Mouse (Mus musculus): ENCODE results near the gene Ect2. TPM values are rescaled to one million over a fixed set of nuclear protein-coding genes. Genes with fewer than 3 reads are reported as not detected.

Gene Ect2
- polyA plus RNA-seq, 1 experiment from 2014 or later = 136 TPM

DNA sequence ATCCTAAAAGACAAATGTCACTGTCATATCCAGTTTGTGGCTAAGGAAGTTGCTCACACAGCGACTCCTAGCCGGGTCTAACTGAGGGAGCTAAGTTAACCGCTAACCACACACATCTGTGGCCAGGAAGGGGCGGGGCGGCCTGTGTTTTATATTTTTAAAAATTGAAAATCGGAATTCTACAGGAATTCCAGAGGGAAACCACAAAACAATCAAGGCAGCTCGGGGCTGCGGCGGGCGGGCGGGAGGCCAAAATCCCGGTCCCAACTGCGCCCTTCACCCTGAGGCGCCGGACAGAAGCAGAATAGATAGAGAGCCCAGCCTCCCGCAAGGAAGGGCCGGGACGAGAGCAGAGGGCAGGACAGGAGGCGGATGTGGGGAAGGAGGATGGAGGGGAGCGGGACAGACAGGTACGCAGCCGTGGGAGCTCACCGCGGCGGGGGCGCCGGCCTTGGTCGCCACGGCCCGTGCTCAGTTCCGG is 447 bp downstream of the Ect2 start:
- H3K4me2 ChIP-seq (ENCODE audit: low read depth, low read length, severe bottlenecking) = peak overlapping the region; percentile 70
- H3K4me1 ChIP-seq (replicated peaks; ENCODE audit: control insufficient read depth, insufficient read depth, low read length) = no peaks in the 10 kb centered on the region; the same call in 1 of the 2 replicates
- H3K4me3 ChIP-seq (ENCODE audit: low read depth, low read length) = peak overlapping the region; percentile 85
- H3K9me3 ChIP-seq (ENCODE audit: control insufficient read depth, low read length) = no peaks in the 10 kb centered on the region
- no peaks in the 10 kb centered on the region for H3K27me3 ChIP-seq (ENCODE audit: control insufficient read depth, insufficient read depth, low read length)
- DNase-seq (ENCODE audit: low spot score) (no peak), ATAC-seq (replicated peaks; ENCODE audit: low FRiP score) (peak; percentile 74)
- peak overlapping the region; percentile 90 for H3K9ac ChIP-seq (ENCODE audit: low read length)
- under 1% methylated on average over 31 of the region's 31 CpGs for WGBS
- no peak overlapping the region; the same call in 1 of the 2 replicates for H3K27ac ChIP-seq (ENCODE audit: low read depth, low read length)
- peaks cover under 1% of the 10 kb centered on the region; the same call in 1 of the 2 replicates for H3K36me3 ChIP-seq (ENCODE audit: control insufficient read depth, insufficient read depth, low read length)

- no peak for DNase-seq (ENCODE audit: low spot score)
- Histone ChIP-seq H3K9me3 (ENCODE audit: control insufficient read depth, low read length) (no peaks in the 10 kb centered on the region), H3K4me1 (replicated peaks; ENCODE audit: control insufficient read depth, insufficient read depth, low read length) (no peaks in the 10 kb centered on the region), H3K4me3 (ENCODE audit: low read depth, low read length) (no peak overlapping the region), H3K9ac (ENCODE audit: low read length) (no peak overlapping the region), H3K36me3 (ENCODE audit: control insufficient read depth, insufficient read depth, low read length) (peaks cover 6% of the 10 kb centered on the region; the same call in 1 of the 2 replicates), H3K27me3 (ENCODE audit: control insufficient read depth, insufficient read depth, low read length) (no peaks in the 10 kb centered on the region), H3K4me2 (ENCODE audit: low read depth, low read length, severe bottlenecking) (no peak overlapping the region), H3K27ac (ENCODE audit: low read depth, low read length) (no peak overlapping the region)
- WGBS = 93% methylated on average over 7 of the region's 7 CpGs
- no peak for ATAC-seq (replicated peaks; ENCODE audit: low FRiP score)
Observed at GRCm38 (mm10) chr3:27145733-27146132, 7.9 kb downstream of the Ect2 start.

- peaks cover 6% of the 10 kb centered on the region; the same call in 1 of the 2 replicates for H3K36me3 ChIP-seq (ENCODE audit: control insufficient read depth, insufficient read depth, low read length)
Observed at GRCm38 (mm10) chr3:27143570-27143969, 10.1 kb downstream of the Ect2 start.

DNA sequence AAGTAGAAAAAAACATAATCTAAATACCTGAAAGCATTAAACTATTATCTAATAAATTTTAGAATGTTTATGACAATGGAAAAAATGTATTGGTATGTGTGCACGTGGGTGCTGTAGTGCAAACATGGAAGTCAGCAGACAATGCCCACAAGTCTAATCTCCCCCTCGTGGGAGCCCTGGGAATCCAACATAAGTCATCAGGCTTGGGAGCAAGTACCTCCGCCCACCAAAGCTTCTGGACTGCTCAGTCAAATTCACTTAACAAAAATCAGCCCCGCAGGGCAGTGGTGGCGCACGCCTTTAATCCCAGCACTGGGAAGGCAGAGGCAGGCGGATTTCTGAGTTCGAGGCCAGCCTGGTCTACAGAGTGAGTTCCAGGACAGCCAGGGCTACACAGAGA is 13.6 kb downstream of the Ect2 start:
- whole genome bisulfite sequencing = 94% methylated on average over 8 of the region's 8 CpGs
- no peaks in the 10 kb centered on the region for H3K4me1 ChIP-seq (replicated peaks; ENCODE audit: control insufficient read depth, insufficient read depth, low read length)
- H3K4me3 ChIP-seq (ENCODE audit: low read depth, low read length) = no peak overlapping the region
- no peak overlapping the region for H3K4me2 ChIP-seq (ENCODE audit: low read depth, low read length, severe bottlenecking)
- no peak overlapping the region for H3K27ac ChIP-seq (ENCODE audit: low read depth, low read length)
- no peak for ATAC-seq (replicated peaks; ENCODE audit: low FRiP score)
- H3K36me3 ChIP-seq (ENCODE audit: control insufficient read depth, insufficient read depth, low read length) = peaks cover 15% of the 10 kb centered on the region
- no peak for DNase-seq (ENCODE audit: low spot score)
- no peak overlapping the region for H3K9ac ChIP-seq (ENCODE audit: low read length)
- no peaks in the 10 kb centered on the region for H3K27me3 ChIP-seq (ENCODE audit: control insufficient read depth, insufficient read depth, low read length)
- H3K9me3 ChIP-seq (ENCODE audit: control insufficient read depth, low read length) = no peaks in the 10 kb centered on the region

More at GRCm38 (mm10) chr3:27143570-27143969, 10.1 kb downstream of the Ect2 start:
- H3K27me3 ChIP-seq (ENCODE audit: control insufficient read depth, insufficient read depth, low read length) = no peaks in the 10 kb centered on the region
- no peak overlapping the region for H3K4me2 ChIP-seq (ENCODE audit: low read depth, low read length, severe bottlenecking)
- ATAC-seq (replicated peaks; ENCODE audit: low FRiP score) (no peak), DNase-seq (ENCODE audit: low spot score) (no peak)
- no peaks in the 10 kb centered on the region for H3K9me3 ChIP-seq (ENCODE audit: control insufficient read depth, low read length)
- H3K4me1 ChIP-seq (replicated peaks; ENCODE audit: control insufficient read depth, insufficient read depth, low read length) = no peaks in the 10 kb centered on the region
- H3K4me3 ChIP-seq (ENCODE audit: low read depth, low read length) = no peak overlapping the region
- WGBS = 81% methylated on average over 7 of the region's 7 CpGs
- no peak overlapping the region for H3K27ac ChIP-seq (ENCODE audit: low read depth, low read length)
- no peak overlapping the region for H3K9ac ChIP-seq (ENCODE audit: low read length)

- H3K36me3 ChIP-seq (ENCODE audit: control insufficient read depth, insufficient read depth, low read length) = peaks cover 9% of the 10 kb centered on the region
- H3K4me3 ChIP-seq (ENCODE audit: low read depth, low read length) = no peak overlapping the region
- no peaks in the 10 kb centered on the region for H3K4me1 ChIP-seq (replicated peaks; ENCODE audit: control insufficient read depth, insufficient read depth, low read length)
- no peak for DNase-seq (ENCODE audit: low spot score)
- 93% methylated on average over 9 of the region's 9 CpGs for WGBS
- H3K9me3 ChIP-seq (ENCODE audit: control insufficient read depth, low read length) = no peaks in the 10 kb centered on the region
- H3K4me2 ChIP-seq (ENCODE audit: low read depth, low read length, severe bottlenecking) = no peak overlapping the region
- no peak overlapping the region for H3K27ac ChIP-seq (ENCODE audit: low read depth, low read length)
- no peaks in the 10 kb centered on the region for H3K27me3 ChIP-seq (ENCODE audit: control insufficient read depth, insufficient read depth, low read length)
- H3K9ac ChIP-seq (ENCODE audit: low read length) = no peak overlapping the region
- ATAC-seq (replicated peaks; ENCODE audit: low FRiP score) = no peak
Observed at GRCm38 (mm10) chr3:27121864-27122450, 31.7 kb downstream of the Ect2 start.

- H3K27ac ChIP-seq (ENCODE audit: low read depth, low read length) = no peak overlapping the region
- no peak overlapping the region for H3K4me3 ChIP-seq (ENCODE audit: low read depth, low read length)
- no peak for DNase-seq (ENCODE audit: low spot score)
- no peaks in the 10 kb centered on the region for H3K9me3 ChIP-seq (ENCODE audit: control insufficient read depth, low read length)
- H3K27me3 ChIP-seq (ENCODE audit: control insufficient read depth, insufficient read depth, low read length) = no peaks in the 10 kb centered on the region
- no peak overlapping the region for H3K9ac ChIP-seq (ENCODE audit: low read length)
- 87% methylated on average over 6 of the region's 6 CpGs for WGBS
- peaks cover 10% of the 10 kb centered on the region for H3K36me3 ChIP-seq (ENCODE audit: control insufficient read depth, insufficient read depth, low read length)
- no peak for ATAC-seq (replicated peaks; ENCODE audit: low FRiP score)
- H3K4me2 ChIP-seq (ENCODE audit: low read depth, low read length, severe bottlenecking) = no peak overlapping the region
- H3K4me1 ChIP-seq (replicated peaks; ENCODE audit: control insufficient read depth, insufficient read depth, low read length) = no peaks in the 10 kb centered on the region
Observed at GRCm38 (mm10) chr3:27120932-27121331, 32.7 kb downstream of the Ect2 start.

- H3K9me3 ChIP-seq (ENCODE audit: control insufficient read depth, low read length) = no peaks in the 10 kb centered on the region
- no peak for DNase-seq (ENCODE audit: low spot score)
- no peak overlapping the region for H3K9ac ChIP-seq (ENCODE audit: low read length)
- H3K4me3 ChIP-seq (ENCODE audit: low read depth, low read length) = no peak overlapping the region
- H3K27ac ChIP-seq (ENCODE audit: low read depth, low read length) = no peak overlapping the region
- peaks cover 13% of the 10 kb centered on the region for H3K36me3 ChIP-seq (ENCODE audit: control insufficient read depth, insufficient read depth, low read length)
- WGBS = 86% methylated on average over 4 of the region's 4 CpGs
- H3K4me2 ChIP-seq (ENCODE audit: low read depth, low read length, severe bottlenecking) = no peak overlapping the region
- ATAC-seq (replicated peaks; ENCODE audit: low FRiP score) = no peak
- H3K27me3 ChIP-seq (ENCODE audit: control insufficient read depth, insufficient read depth, low read length) = no peaks in the 10 kb centered on the region
- H3K4me1 ChIP-seq (replicated peaks; ENCODE audit: control insufficient read depth, insufficient read depth, low read length) = no peaks in the 10 kb centered on the region
Observed at GRCm38 (mm10) chr3:27118227-27118626, 35.5 kb downstream of the Ect2 start.

GRCm38 (mm10) chr3:27110860-27111259 is 42.8 kb downstream of the Ect2 start:
- Histone ChIP-seq H3K4me2 (ENCODE audit: low read depth, low read length, severe bottlenecking) (no peak overlapping the region), H3K9ac (ENCODE audit: low read length) (no peak overlapping the region), H3K36me3 (ENCODE audit: control insufficient read depth, insufficient read depth, low read length) (peaks cover 4% of the 10 kb centered on the region; the same call in 1 of the 2 replicates), H3K27me3 (ENCODE audit: control insufficient read depth, insufficient read depth, low read length) (no peaks in the 10 kb centered on the region), H3K4me3 (ENCODE audit: low read depth, low read length) (no peak overlapping the region), H3K27ac (ENCODE audit: low read depth, low read length) (no peak overlapping the region), H3K4me1 (replicated peaks; ENCODE audit: control insufficient read depth, insufficient read depth, low read length) (no peaks in the 10 kb centered on the region), H3K9me3 (ENCODE audit: control insufficient read depth, low read length) (no peaks in the 10 kb centered on the region)
- ATAC-seq (replicated peaks; ENCODE audit: low FRiP score) = no peak
- DNase-seq (ENCODE audit: low spot score) = no peak

DNA sequence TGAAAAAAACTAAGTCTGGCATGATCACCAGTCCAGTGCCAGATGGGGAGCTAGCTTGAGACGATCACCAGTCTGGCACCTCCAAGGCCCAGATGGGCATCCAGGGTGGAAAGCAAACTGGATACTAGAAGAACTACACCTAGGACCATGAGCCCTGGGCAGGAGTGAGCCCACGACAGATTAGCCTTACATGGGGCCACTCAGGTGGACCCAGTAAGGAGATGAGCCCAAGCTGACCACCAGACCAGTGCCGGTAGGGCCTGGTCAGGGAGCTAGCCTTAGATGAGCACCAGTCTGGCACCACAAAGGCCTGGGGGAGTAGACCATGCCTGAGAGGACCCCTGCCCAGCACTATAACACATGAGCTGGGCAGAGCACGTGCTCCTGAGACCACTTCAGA is 44.6 kb downstream of the Ect2 start:
- Histone ChIP-seq H3K27ac (ENCODE audit: low read depth, low read length) (no peak overlapping the region), H3K4me3 (ENCODE audit: low read depth, low read length) (no peak overlapping the region), H3K9me3 (ENCODE audit: control insufficient read depth, low read length) (no peaks in the 10 kb centered on the region), H3K27me3 (ENCODE audit: control insufficient read depth, insufficient read depth, low read length) (no peaks in the 10 kb centered on the region), H3K36me3 (ENCODE audit: control insufficient read depth, insufficient read depth, low read length) (peaks cover 2% of the 10 kb centered on the region; the same call in 1 of the 2 replicates), H3K4me1 (replicated peaks; ENCODE audit: control insufficient read depth, insufficient read depth, low read length) (no peaks in the 10 kb centered on the region), H3K9ac (ENCODE audit: low read length) (no peak overlapping the region), H3K4me2 (ENCODE audit: low read depth, low read length, severe bottlenecking) (no peak overlapping the region)
- 90% methylated on average over 4 of the region's 4 CpGs for WGBS
- DNase-seq (ENCODE audit: low spot score) (no peak), ATAC-seq (replicated peaks; ENCODE audit: low FRiP score) (no peak)

All from forebrain, embryonic 11.5 days (tissue).